Mouse (Mus musculus) erythroblast, embryonic 14.5 days (primary cell): ENCODE data around the gene Fndc11.

Experiments used
- GATA1 ChIP-seq: IDR thresholded peaks from 2 replicates; pipeline ENCODE4 v1.6.1; 2012; ENCODE audit warnings: low read length, inconsistent platforms, mixed read lengths
- TAL1 ChIP-seq: IDR thresholded peaks from 3 replicates; pipeline ENCODE4 v1.6.1; 2012; ENCODE audit warnings: low read length, inconsistent platforms, mixed read lengths

DNA sequence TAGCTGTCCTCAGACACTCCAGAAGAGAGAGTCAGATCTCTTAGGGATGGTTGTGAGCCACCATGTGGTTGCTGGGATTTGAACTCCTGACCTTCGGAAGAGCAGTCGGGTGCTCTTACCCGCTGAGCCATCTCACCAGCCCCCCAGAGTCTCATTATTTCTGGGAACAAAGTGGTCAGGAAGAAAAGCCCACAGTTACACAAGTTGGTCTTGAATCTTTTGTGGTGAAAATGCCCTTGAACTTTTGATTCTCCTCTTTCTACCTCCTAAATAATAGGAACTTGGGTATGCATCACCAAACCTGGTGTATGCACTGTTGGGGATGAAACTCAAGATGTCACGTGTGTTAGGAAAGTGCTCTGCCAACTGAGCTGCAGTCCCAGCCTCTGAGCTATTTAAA lies 27.9 kb upstream of the Fndc11 start:
- no peak for TF ChIP-seq TAL1
- TF ChIP-seq GATA1, result no peak
